Mouse (Mus musculus): ENCODE measurements around the gene Anxa5. TPM values are rescaled to one million over a fixed set of nuclear protein-coding genes. Genes with fewer than 3 reads are reported as not detected.

The Anxa5 gene
- polyA plus RNA-seq, 1 experiment from 2014 or later, result 106 TPM

- 22% methylated on average over 14 of the region's 14 CpGs for WGBS
Measured at GRCm38 (mm10) chr3:36496746-36497145, 21.1 kb upstream of the Anxa5 start.

DNA sequence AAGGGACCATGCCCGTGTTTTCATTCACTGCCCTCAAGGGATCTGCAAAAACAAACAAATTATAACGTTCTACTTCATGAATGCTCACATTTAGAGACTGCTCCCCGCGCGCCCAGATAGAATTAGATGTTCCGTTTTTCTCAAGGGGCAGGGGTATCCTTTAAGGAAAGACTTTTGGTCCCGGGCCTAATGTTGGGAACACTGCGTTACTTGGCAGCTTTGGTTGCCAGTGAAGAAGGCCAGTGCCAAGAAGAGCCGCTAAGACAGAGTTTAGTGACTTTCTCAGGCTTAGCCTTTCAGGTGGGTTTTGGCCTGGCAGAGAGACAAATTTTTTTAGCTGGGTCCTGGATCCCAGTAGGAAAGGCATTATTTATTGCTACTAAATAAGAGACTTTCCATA, 20.6 kb upstream of the Anxa5 start:
- peaks cover 12% of the 10 kb centered on the region for H3K27me3 ChIP-seq (ENCODE audit: low read depth, poor library complexity, severe bottlenecking)
- H3K9me3 ChIP-seq (replicated peaks), result no peaks in the 10 kb centered on the region
- H3K4me1 ChIP-seq, result peaks cover 9% of the 10 kb centered on the region
- H3K4me3 ChIP-seq, result no peak overlapping the region
- no peaks in the 10 kb centered on the region for H3K36me3 ChIP-seq
- WGBS, result 86% methylated on average over 9 of the region's 9 CpGs
- H3K27ac ChIP-seq (replicated peaks), result no peak overlapping the region
- no peak for DNase-seq (ENCODE audit: low spot score)

More at GRCm38 (mm10) chr3:36496746-36497145, 21.1 kb upstream of the Anxa5 start:
- Histone ChIP-seq H3K9me3 (replicated peaks) (no peaks in the 10 kb centered on the region), H3K27ac (replicated peaks) (no peak overlapping the region), H3K4me3 (no peak overlapping the region), H3K27me3 (ENCODE audit: low read depth, poor library complexity, severe bottlenecking) (peaks cover 12% of the 10 kb centered on the region), H3K36me3 (no peaks in the 10 kb centered on the region), H3K4me1 (peaks cover 7% of the 10 kb centered on the region; the same call in 1 of the 2 replicates)
- DNase-seq (ENCODE audit: low spot score), result peak; percentile 74

- 9% methylated on average over 6 of the region's 6 CpGs for WGBS
- no peak overlapping the region for H3K4me3 ChIP-seq
- no peak overlapping the region; the same call in 1 of the 2 replicates for H3K27ac ChIP-seq (replicated peaks)
- H3K36me3 ChIP-seq, result no peaks in the 10 kb centered on the region
- DNase-seq (ENCODE audit: low spot score), result peak; percentile 87
- H3K9me3 ChIP-seq (replicated peaks), result no peaks in the 10 kb centered on the region
- peaks cover 11% of the 10 kb centered on the region for H3K4me1 ChIP-seq
- peaks cover 12% of the 10 kb centered on the region for H3K27me3 ChIP-seq (ENCODE audit: low read depth, poor library complexity, severe bottlenecking)
Measured at GRCm38 (mm10) chr3:36495436-36495835, 19.7 kb upstream of the Anxa5 start.

- 88% methylated on average over 2 of the region's 2 CpGs for WGBS
- H3K4me3 ChIP-seq, result no peak overlapping the region
- no peak for DNase-seq (ENCODE audit: low spot score)
- H3K4me1 ChIP-seq, result peaks cover 11% of the 10 kb centered on the region
- no peak overlapping the region for H3K27ac ChIP-seq (replicated peaks)
- no peaks in the 10 kb centered on the region for H3K9me3 ChIP-seq (replicated peaks)
- no peaks in the 10 kb centered on the region for H3K36me3 ChIP-seq
- peaks cover 12% of the 10 kb centered on the region for H3K27me3 ChIP-seq (ENCODE audit: low read depth, poor library complexity, severe bottlenecking)
Measured at GRCm38 (mm10) chr3:36494613-36495012, 18.9 kb upstream of the Anxa5 start.

GRCm38 (mm10) chr3:36493641-36494283, 18.1 kb upstream of the Anxa5 start:
- Histone ChIP-seq H3K36me3 (no peaks in the 10 kb centered on the region), H3K4me1 (peaks cover 11% of the 10 kb centered on the region), H3K4me3 (no peak overlapping the region), H3K9me3 (replicated peaks) (no peaks in the 10 kb centered on the region), H3K27me3 (ENCODE audit: low read depth, poor library complexity, severe bottlenecking) (peaks cover 12% of the 10 kb centered on the region), H3K27ac (replicated peaks) (no peak overlapping the region)
- DNase-seq (ENCODE audit: low spot score), result no peak
- 85% methylated on average over 6 of the region's 6 CpGs for WGBS

- Histone ChIP-seq H3K9me3 (replicated peaks) (no peaks in the 10 kb centered on the region), H3K27ac (replicated peaks) (no peak overlapping the region), H3K4me3 (no peak overlapping the region), H3K27me3 (ENCODE audit: low read depth, poor library complexity, severe bottlenecking) (peaks cover 12% of the 10 kb centered on the region), H3K36me3 (no peaks in the 10 kb centered on the region), H3K4me1 (peaks cover 11% of the 10 kb centered on the region)
- WGBS, result 90% methylated on average over 9 of the region's 9 CpGs
- no peak for DNase-seq (ENCODE audit: low spot score)
Measured at GRCm38 (mm10) chr3:36492716-36493391, 17.2 kb upstream of the Anxa5 start.

DNA sequence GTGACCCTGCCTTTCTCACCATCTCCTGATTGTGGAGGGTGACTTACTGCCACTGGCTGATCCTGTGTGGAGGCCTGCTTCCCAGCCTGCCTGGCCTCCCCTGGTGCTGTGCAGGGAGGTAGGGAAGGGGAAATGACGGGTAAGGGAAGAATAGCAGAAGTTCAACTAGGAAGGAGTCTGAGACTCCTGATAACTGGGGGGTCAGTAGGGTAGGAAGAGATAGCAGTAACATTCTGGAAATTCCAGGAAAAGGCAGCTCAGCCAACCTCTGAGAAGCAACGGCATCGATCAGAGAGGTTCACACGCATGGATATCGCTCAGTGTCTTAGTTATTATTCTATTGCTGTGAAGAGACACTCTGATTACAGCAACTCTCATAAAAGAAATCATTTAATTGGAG, 15.8 kb upstream of the Anxa5 start:
- 88% methylated on average over 5 of the region's 5 CpGs for WGBS

DNA sequence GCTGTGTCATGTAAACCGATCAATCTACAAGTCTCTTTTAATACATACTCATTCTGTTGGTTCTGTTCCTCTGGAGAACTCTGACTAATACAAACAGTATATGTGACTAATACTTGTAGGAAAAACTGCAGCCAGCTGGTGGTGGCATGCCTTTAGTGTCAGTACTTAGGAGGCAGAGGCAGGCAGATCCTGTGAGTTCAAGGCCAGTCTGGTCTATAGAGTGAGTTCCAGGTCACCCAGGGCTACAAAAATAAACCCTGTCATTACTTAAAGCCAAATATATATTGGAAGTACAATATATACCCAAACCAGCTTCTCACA, 13.9 kb upstream of the Anxa5 start:
- H3K4me1 ChIP-seq, result peaks cover 4% of the 10 kb centered on the region
- H3K27ac ChIP-seq (replicated peaks), result no peak overlapping the region
- no peak overlapping the region for H3K4me3 ChIP-seq
- 95% methylated on average over 1 of the region's 1 CpGs for WGBS
- H3K9me3 ChIP-seq (replicated peaks), result no peaks in the 10 kb centered on the region
- no peaks in the 10 kb centered on the region for H3K27me3 ChIP-seq (ENCODE audit: low read depth, poor library complexity, severe bottlenecking)
- H3K36me3 ChIP-seq, result no peaks in the 10 kb centered on the region
- no peak for DNase-seq (ENCODE audit: low spot score)

More for the DNA sequence above, 15.8 kb upstream of the Anxa5 start:
- no peak overlapping the region for H3K27ac ChIP-seq (replicated peaks)
- no peaks in the 10 kb centered on the region for H3K9me3 ChIP-seq (replicated peaks)
- peaks cover 9% of the 10 kb centered on the region for H3K4me1 ChIP-seq
- peaks cover 7% of the 10 kb centered on the region for H3K27me3 ChIP-seq (ENCODE audit: low read depth, poor library complexity, severe bottlenecking)
- H3K36me3 ChIP-seq, result no peaks in the 10 kb centered on the region
- DNase-seq (ENCODE audit: low spot score), result no peak
- H3K4me3 ChIP-seq, result no peak overlapping the region

DNA sequence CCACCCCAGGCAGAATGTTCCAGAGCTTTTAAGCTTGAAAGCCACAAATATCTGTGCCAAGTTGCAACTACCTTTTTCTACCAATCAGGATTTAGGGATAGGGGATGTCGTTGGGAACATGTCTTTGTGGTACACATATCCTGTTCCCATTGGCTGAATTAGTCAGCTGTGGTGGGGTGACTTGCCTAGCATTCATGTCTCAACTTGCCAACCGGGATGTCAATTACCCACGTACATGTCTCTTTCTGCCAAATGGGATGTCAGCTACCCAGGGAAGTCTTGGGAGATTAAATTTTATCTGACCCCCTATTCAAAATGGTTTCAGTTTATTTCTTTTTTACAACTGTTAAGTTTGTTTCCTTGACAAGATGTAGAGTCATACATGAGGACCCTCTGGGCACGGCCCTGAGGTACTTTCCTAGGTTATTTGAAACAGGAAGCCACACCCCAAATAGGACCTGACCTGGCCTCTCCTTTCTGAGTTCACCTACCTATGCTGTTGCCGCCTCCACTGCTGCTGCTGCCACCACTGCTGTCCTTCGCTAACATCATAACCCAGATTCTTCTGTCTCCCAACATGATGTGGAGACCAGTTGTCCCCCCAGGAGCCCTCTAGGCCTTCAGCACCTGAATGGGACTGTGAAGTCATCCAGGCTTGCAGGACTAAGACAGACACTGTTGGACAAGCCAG, 13.3 kb upstream of the Anxa5 start:
- Histone ChIP-seq H3K9me3 (replicated peaks) (no peaks in the 10 kb centered on the region), H3K27me3 (ENCODE audit: low read depth, poor library complexity, severe bottlenecking) (no peaks in the 10 kb centered on the region), H3K4me3 (no peak overlapping the region), H3K36me3 (no peaks in the 10 kb centered on the region), H3K27ac (replicated peaks) (no peak overlapping the region), H3K4me1 (peaks cover 4% of the 10 kb centered on the region)
- no peak for DNase-seq (ENCODE audit: low spot score)
- WGBS, result 88% methylated on average over 6 of the region's 6 CpGs

- 69% methylated on average over 1 of the region's 1 CpGs for WGBS
Measured at GRCm38 (mm10) chr3:36488367-36488766, 12.7 kb upstream of the Anxa5 start.

DNA sequence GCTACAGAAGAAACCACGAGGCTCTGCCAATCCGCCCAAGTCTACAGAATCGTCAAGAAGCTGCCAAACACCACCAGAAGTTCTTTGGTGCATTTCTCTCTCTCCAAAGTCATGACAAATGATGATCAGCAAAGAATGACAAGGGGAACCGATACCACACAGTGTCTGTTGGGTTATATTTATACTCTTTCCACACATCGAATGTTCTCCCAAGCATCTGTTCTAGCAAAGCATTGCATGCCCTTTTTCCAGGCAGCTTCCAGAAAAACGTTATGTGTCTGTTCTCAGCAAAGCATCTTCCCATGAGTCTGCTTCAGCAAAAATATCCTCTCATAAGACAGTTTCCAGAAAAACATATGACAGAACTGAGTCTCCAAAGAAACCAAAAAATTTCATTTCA, 11.2 kb upstream of the Anxa5 start:
- DNase-seq (ENCODE audit: low spot score), result no peak
- 91% methylated on average over 6 of the region's 6 CpGs for WGBS
- H3K4me3 ChIP-seq, result no peak overlapping the region
- H3K27ac ChIP-seq (replicated peaks), result no peak overlapping the region
- H3K27me3 ChIP-seq (ENCODE audit: low read depth, poor library complexity, severe bottlenecking), result no peaks in the 10 kb centered on the region
- no peaks in the 10 kb centered on the region for H3K36me3 ChIP-seq
- H3K4me1 ChIP-seq, result peaks cover 17% of the 10 kb centered on the region
- no peaks in the 10 kb centered on the region for H3K9me3 ChIP-seq (replicated peaks)

More at GRCm38 (mm10) chr3:36488367-36488766, 12.7 kb upstream of the Anxa5 start:
- Histone ChIP-seq H3K4me1 (peaks cover 4% of the 10 kb centered on the region), H3K36me3 (no peaks in the 10 kb centered on the region), H3K27ac (replicated peaks) (no peak overlapping the region), H3K27me3 (ENCODE audit: low read depth, poor library complexity, severe bottlenecking) (no peaks in the 10 kb centered on the region), H3K9me3 (replicated peaks) (no peaks in the 10 kb centered on the region), H3K4me3 (no peak overlapping the region)
- no peak for DNase-seq (ENCODE audit: low spot score)

- 48% methylated on average over 6 of the region's 6 CpGs for WGBS
Measured at GRCm38 (mm10) chr3:36486176-36486575, 10.5 kb upstream of the Anxa5 start.

DNA sequence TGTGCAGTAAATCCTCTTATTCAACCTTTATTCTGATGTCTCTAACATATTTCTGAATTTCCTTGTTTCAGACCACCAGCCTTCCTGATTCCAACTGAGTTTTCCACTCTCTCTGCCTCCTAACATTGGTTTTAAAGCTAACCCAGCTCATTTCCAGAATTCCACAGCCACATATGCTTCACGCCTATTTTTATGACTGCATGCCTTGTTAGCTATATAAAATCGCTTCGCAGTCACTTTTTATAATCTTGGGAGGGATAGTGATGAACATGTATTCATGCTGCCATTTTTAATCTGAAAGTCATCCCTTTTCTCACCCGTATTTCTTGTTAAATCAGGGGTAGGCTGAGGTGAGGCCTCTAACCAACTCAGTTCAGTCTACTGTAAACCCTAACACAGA, 8.6 kb upstream of the Anxa5 start:
- no peaks in the 10 kb centered on the region for H3K36me3 ChIP-seq
- no peak overlapping the region for H3K4me3 ChIP-seq
- no peak overlapping the region for H3K27ac ChIP-seq (replicated peaks)
- H3K4me1 ChIP-seq, result peaks cover 30% of the 10 kb centered on the region
- no peaks in the 10 kb centered on the region for H3K9me3 ChIP-seq (replicated peaks)
- 94% methylated on average over 4 of the region's 4 CpGs for WGBS
- H3K27me3 ChIP-seq (ENCODE audit: low read depth, poor library complexity, severe bottlenecking), result no peaks in the 10 kb centered on the region
- no peak for DNase-seq (ENCODE audit: low spot score)

More at GRCm38 (mm10) chr3:36486176-36486575, 10.5 kb upstream of the Anxa5 start:
- H3K9me3 ChIP-seq (replicated peaks), result no peaks in the 10 kb centered on the region
- H3K36me3 ChIP-seq, result no peaks in the 10 kb centered on the region
- no peak for DNase-seq (ENCODE audit: low spot score)
- peaks cover 21% of the 10 kb centered on the region for H3K4me1 ChIP-seq
- no peaks in the 10 kb centered on the region for H3K27me3 ChIP-seq (ENCODE audit: low read depth, poor library complexity, severe bottlenecking)
- no peak overlapping the region for H3K4me3 ChIP-seq
- H3K27ac ChIP-seq (replicated peaks), result no peak overlapping the region
